Mouse (Mus musculus): ENCODE results near the gene Stk35.
"Not testable (repeated sequence)": the region's sequence is repeated elsewhere in the genome, so short reads cannot be mapped to it uniquely, and the experiment has no call there.

Gene Stk35

DNA sequence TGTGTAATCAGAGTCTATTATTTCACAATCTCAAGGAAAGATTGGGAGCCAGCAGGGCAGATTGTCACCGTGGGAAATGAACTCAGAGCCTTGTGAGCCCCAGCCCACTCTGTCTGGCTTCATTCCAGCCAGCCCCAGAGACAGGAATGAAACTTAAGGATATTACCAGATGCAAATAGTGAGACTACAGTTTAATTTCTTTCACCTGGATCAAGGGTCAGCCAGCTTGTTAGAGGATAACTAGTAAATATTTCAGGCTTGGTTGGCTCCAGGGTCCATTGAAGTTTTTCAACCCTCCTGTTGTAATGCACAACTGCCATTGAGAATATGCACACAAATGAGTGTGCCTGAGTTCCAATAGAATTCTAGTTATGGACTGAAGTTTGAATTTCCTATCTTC is 36.6 kb downstream of the Stk35 start:
- no peak for DNase-seq

DNA sequence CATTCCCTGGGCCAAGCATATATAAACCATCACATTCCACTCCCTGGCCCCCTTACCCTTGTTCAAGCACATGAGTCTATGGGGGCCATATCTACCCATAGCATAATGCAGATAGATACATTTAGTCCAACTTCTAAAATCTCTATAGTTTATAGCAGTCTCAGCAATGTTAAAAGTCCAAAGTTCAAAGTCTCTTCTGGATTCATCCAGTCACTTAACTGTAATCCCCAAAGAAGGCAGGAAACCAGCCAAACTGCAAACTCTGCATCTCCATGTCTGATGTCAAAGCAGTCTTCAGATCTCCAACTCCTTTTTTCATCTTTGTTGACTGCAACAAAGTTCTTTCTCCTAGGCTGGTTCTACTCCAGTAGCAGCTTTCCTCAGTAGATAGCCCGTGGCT is 38.0 kb downstream of the Stk35 start:
- no peak for DNase-seq

DNA sequence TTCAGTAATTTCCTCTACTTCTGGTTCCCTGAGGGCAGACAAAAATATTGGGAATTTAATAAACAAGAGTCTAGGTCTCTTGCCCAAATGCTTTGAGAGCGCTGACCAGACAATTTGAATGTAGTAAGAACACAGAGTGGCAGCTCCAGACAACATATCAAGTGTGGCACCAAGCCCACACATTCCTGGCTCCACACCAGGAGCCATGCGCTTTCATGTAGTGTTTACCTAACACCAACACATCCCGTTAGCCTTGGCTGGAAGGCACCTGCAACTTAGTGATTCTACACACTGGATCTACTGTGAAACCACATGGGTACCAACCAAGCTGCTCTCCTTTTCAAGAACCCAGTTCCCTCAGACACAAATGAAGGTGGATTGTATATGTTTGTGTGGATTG is 45.5 kb downstream of the Stk35 start:
- no peak for DNase-seq

DNA sequence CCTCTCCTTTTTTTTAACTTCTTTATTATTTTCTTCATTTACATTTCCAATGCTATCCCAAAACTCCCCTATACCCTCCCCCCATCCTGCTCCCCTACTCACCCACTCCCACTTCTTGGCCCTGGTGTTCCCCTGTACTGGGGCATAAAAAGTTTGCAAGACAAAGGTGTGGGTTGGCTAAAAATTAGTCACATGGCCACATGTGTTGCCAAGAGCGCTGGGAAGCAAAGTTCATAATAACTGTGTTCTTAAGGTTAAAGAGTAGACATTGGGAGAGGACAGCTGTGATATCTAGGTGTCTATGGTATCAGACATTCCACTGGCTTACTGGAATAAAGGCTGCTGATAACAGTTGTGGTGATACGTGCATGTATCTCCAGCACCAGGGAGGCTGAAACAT is 46.2 kb downstream of the Stk35 start:
- DNase-seq: no peak

DNA sequence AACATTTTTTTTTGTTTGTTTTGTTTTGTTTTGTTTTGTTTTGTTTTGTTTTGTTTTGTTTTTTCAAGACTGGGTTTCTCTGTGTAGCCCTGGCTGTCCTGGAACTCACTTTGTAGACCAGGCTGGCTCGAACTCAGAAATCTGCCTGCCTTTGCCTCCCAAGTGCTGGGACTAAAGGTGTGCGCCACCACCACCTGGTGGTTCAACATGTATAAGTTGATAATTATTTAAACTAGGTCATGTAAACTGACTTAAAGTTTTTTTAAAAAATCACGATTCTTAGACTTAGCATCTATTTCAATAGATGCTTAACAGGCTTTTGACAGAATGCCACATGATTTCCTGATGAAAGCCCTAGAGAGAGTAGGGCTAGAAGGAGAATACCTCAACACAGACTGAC is 48.8 kb downstream of the Stk35 start:
- not testable (repeated sequence) for DNase-seq

DNA sequence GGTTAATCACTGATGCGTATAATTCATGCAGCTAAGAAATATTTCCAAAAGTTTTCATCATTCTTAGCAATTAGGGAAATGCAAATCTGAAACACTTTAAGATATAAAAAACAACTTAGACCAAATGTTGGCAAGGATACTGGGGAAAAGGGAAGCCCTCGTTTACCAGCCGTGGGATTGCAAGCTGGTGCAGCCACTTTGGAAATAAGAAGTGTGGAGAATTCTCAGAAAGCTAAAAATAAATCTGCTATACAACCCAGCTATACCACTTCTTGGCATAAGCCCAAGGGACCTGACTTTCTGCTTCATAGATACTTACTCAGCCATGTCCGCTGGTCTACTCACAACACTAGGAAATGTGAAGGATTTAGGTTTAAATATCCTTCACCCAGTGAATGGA is 51.2 kb downstream of the Stk35 start:
- DNase-seq: no peak

DNA sequence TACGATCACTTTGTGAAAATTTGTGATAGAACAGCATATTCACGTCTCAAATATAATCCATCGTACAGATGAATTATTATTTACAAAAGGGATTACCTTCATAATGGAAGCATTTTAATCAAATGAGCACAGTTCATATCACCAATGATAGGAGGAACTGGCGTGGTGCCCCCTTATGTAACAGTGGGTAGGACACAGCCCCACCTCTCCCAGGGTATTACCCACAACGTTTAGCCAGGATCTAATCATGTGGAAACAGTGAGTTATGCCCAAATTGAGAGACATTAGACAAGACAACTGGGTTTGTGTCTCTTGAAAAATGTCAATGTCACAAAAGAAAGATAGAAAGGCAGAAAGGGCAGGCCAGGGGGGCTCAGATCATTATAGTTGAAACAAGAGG is 62.9 kb downstream of the Stk35 start:
- no peak for DNase-seq

DNA sequence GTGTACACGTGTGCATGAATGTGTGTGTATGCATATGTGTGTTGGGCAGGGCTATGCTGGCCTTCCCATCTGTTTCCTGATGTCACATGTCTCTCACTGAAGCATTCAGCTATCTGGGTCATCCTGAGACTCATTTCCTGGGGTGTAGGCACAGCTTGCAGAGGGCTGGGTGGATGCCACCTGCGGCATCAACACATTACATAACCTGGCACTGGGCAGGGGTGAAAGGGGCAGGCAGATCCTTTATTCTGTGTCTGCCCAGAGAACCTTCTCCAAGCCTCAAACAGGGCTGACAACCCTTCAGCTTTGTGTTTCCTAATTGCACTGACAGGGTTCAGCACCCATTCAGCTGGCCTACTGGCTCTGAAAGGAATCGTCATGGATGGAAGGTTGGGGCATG is 64.6 kb downstream of the Stk35 start:
- DNase-seq: no peak

DNA sequence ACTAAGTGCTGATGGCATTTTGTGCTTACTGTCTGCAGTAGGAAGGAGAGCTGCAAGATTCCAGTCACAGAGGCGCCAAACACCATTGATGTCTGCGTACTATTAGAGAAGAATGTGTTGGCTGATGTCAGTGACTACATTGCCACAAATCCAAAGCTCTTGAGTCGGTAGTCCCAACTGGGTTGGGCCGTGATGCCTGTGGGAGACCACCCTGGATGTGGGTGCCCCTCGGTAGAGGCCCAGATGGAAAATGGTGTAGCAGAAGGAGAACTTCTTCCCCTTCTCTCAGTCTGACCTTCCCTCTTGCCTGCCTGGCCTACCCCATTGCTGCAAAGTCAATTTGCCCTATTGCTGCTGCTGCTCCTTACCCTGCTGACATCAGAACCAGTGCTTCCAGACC is 68.8 kb downstream of the Stk35 start:
- no peak for DNase-seq

DNA sequence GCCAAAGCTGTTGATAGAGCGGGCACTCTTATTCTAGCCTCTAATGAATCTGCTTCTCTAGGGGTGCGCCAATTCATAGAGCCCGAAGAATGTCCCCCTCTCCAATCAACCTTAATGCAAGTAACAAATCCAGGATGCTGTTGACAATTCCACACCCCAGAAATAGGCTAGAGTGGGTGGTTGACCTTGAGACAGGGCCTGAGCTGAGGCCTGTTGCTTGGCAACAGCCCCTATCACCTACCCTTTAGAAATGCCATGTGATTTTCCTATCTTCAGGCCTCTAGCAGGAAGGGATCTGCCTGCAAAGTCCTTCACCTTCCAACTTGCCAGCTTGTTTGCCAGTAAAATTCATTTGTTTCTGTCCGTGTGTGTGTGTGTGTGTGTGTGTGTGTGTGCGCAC is 70.9 kb downstream of the Stk35 start:
- DNase-seq: no peak

DNA sequence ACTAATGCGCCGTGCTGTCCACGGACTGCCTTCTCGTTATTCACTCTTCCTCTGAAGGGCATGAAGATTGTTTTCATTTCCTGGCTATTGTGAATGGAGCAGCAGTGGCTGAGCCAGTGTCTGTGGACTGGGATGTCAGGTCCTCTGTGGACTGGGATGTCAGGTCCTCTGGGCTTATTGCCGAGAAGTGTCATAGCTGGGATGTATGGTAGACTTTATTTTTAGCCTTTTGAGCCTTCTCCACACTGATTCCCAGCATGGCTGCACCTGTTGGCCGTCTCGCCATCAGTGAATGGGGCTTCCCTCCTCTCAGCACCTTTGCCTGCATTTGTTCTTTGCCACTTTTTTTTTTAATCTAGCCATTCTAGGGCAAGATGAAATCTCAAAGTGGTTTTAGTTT is 71.8 kb downstream of the Stk35 start:
- no peak for DNase-seq

DNA sequence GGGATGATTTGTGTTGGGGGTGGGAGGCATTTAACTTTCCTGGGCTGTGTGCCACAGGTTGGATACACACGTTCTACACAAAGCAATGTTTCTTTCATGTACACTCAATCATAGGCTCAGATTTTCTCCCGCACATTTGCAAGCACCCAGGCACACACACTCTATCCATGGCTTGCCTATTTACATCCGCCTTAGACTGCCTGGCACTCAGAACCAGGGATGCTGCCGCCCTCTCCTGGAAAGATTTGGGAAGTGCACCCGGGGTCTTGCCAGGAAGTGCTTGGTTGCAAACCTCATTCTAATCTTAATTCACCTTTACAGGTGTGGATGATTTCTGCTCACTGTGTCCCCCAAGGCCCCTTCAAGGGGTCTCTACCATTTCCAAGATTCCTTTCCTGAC is 73.2 kb downstream of the Stk35 start:
- DNase-seq: peak; percentile 84

DNA sequence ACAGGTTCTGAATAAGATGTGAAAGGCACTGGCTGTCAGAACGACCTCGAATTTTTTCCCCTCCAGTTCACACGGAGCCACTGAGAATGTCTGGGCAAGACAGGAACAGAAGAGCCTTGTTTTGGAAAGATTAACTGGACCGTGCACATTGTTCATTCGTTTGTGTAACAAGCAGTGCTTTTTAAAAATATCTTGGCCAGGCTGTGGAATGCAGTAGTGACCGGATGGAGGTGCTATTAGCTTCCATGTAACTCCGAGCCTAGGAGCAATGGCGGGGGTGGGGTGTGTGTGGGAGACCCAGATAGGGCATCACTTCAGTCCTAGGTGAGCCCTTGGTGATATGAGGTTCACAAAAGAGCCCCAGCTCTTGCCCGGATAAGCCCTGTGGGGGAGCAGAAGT is 73.8 kb downstream of the Stk35 start:
- no peak for DNase-seq

DNA sequence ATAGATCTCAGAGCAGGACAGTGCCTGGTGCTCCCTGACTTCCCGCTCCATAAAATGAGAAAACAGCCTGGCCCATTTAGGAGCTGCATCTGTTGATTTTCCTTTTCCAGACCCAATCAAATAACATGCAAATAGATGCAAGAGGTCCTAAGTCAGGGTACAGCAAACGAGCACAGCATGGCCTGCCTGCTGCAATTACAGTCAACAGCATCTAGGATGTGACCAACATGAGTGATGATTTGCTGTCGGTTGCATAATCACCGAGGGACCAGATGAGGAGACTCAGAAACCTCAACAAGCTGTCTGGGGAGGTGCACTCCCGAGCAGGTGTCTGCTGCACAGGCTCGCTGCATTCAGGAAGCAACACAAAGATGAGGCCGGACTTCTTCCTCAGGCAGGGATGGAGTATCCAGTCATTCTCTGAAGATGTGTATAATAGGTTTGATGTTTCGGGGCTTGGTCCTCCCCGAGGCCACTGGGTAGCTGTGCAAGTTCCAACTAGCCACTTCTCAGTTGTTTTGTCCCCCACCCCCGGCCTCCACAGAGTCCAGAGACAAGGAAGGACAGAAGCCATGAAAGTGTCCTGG is 74.3 kb downstream of the Stk35 start:
- DNase-seq: no peak

DNA sequence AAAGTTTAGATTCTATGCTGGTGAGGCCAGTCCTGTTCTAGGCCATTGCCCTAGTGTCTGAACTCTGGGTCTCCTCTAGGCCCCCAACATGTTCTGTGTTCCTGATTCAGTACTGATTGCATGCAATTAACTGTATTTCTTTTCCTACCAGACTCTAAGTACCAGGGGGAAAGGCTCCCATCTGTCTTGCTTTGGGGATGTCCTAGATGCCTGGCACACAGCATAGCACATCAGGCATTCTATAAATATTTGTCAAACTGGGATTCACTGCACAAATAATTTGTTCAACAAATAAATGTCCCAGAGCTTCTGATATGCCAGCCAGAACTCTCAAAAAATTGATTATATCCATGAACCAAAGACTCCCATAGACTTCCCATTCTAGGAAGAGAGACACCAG is 76.6 kb downstream of the Stk35 start:
- no peak for DNase-seq

DNA sequence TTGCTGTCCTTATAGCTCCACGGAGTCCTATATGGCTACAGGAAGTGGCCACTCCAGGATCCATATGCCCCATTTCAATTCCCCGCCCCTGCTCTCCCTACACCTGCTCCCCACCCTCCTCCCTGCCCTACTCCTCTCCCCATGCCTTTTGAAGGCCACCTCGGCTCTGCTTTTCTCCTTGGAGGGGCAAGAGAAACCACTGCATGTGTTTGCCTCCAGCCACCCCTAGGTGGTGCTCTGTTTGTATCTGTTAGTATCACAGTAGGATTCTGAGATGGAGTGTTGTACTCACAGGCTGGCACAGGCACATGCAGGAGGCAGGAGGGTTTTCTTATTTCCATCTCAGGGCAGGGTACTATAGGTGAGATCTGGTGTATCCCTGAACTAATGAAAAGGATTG is 79.5 kb downstream of the Stk35 start:
- peak; percentile 54 for DNase-seq

DNA sequence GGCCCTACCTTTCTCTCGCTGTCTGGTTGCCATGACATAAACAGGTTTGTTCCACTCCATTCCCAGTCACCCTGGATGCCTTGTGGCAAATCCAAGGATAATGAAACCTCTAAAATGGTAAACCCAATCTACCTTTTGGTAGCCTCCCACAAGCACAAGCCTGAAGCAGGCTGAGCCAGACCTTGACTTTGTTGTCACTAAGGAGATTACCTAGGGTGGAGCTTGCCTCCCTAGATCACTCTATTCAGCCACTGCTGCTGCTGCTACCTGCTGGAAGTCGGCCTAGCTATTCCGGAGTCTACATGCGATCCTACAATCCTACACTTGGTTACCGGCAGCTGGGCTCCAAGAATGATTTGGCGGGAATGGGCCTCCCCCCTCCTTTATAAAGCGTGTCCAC is 79.9 kb downstream of the Stk35 start:
- no peak for DNase-seq

DNA sequence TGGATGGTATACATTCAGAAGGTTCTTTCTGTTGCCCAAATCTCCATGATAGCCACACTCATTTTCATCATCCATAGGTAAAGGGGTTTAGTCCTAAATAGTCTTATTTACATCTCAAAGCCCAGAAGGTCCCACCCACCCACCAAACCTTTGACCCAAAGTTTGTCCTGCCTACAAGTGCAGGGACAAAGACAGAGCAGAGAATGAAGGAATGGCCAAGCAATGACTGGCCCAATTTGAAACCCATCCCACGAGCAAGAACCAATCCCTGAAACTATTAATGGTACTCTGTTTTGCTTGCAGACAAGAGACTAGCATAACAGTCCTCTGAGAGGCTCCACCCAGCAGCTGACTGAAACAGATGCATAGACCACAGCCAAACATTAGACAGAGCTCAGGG is 81.6 kb downstream of the Stk35 start:
- DNase-seq: no peak

Data from right cerebral cortex, postnatal 25 days (tissue).